Mouse (Mus musculus): ENCODE measurements around the gene Pou6f2.

DNA sequence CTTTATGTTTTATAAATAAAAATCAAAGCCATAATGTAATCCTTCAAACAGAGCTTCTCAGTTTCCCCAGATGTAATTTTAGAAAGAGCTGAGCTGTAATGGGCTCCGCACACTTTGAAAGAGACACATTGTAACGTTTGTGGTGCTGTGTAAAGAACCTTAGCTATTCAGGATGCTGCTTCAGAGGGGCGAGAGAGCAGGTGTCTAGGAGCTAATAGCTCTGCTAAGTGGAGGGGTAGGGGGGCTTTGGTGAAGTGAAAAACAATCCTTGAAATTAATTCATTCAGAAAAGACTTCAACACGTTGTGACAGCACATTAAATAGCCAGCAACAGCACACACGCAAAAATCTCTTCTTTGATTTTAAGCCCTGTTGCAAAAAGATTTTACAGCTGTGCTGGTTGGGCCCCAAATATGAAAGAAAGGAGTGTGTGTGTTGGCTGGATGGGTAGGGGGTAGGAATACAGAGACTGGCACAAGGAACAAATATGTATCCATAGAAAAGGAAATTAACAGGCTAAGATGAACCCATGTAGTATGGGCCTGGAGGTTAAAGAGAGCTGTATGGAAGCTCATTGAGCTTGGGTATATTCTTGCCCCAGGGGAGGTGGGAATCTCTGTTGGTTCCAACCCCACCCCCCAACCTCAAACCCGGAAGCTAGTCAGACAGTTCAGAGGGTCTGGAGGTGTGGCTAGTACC lies 73.4 kb downstream of the Pou6f2 start:
- TF ChIP-seq CTCF (IDR thresholded peaks at IDR 0.05; ENCODE audit: control insufficient read depth, insufficient read depth, insufficient replicate concordance, low read depth, low read length) (no peak), POLR2A (IDR thresholded peaks at IDR 0.05; ENCODE audit: control insufficient read depth, low read depth, low read length) (no peak)
